Mouse (Mus musculus): ENCODE measurements at regions not wholly inside any gene's neighbourhood (a gene's known extent, or its start where the extent isn't known, plus 50 kb on each side); places are given as distances from the start of the nearest gene placed in this dataset.

DNA sequence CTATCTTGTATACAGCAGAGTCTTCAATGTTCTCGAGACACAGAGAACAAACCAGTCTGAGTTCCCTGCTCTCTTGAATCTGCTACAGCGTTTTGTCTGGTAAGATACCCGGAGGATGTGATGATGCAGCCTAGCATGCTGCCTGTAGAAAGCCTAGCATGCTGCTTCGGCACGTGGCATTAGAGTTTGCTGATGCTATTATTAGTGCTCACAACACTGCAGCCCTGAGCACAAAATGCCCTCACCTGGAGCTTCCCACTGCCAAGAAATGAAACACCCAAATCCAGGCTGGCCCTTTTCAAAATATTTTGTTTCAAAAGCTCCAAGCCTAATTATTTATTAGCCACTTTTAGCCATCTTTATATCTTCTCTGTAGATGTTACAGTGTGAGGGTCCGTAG is 634.3 kb downstream of the Tox3 start:
- no peak overlapping the region for H3K27ac ChIP-seq (ENCODE audit: insufficient read depth, low read length)
- H3K4me3 ChIP-seq (ENCODE audit: extremely low read depth, insufficient read depth, insufficient read length) = no peak overlapping the region
- H3K36me3 ChIP-seq (ENCODE audit: control insufficient read depth, insufficient read depth, low read length) = no peaks in the 10 kb centered on the region
- 69% methylated on average over 6 of the region's 6 CpGs for WGBS
- H3K4me1 ChIP-seq (ENCODE audit: control insufficient read depth, insufficient read depth, insufficient read length) = no peaks in the 10 kb centered on the region
- TF ChIP-seq CTCF (IDR thresholded peaks at IDR 0.05; ENCODE audit: extremely low read depth, insufficient read depth, insufficient read length, insufficient replicate concordance) (no peak), POLR2A (IDR thresholded peaks at IDR 0.05; ENCODE audit: low read depth, low read length) (no peak)
- H3K27me3 ChIP-seq (ENCODE audit: control insufficient read depth, insufficient read depth, low read length) = no peaks in the 10 kb centered on the region
- no peak for DNase-seq (ENCODE audit: low read depth in 1 of 2, low spot score in 2 of 2)

DNA sequence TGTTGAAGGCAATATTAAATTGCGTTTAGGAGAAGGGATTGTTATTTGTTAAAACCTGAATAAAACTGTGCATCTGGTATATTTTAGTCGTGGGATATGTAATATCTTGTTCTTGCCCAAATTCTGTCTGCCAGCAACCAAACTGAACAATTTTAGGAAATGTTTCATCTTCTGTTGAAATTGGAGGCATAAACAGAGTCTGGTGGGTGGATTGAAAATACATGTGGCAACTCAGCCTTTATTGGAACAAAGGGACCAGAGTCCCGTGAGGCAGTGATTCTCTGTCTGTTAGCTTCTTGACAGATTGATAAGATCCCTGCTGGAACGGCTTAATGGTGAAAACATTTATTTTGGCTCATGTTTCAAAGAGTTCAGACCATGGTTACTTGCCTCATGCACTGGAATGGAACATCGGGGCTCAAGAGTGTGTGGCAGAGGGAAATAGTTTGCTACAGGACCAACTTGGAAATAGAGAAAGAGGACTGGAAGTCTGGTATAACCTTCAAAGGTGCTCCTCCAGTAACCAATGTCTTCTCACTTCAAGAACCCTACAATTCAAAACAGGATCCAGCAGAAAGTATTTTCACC is 640.7 kb downstream of the Tox3 start:
- H3K4me3 ChIP-seq (ENCODE audit: extremely low read depth, insufficient read depth, insufficient read length) = no peak overlapping the region
- WGBS = 76% methylated on average over 5 of the region's 5 CpGs
- DNase-seq (ENCODE audit: low read depth in 1 of 2, low spot score in 2 of 2) = no peak
- no peak overlapping the region for H3K27ac ChIP-seq (ENCODE audit: insufficient read depth, low read length)
- H3K27me3 ChIP-seq (ENCODE audit: control insufficient read depth, insufficient read depth, low read length) = no peaks in the 10 kb centered on the region
- no peak for TF ChIP-seq POLR2A (IDR thresholded peaks at IDR 0.05; ENCODE audit: low read depth, low read length)
- no peak for TF ChIP-seq CTCF (IDR thresholded peaks at IDR 0.05; ENCODE audit: extremely low read depth, insufficient read depth, insufficient read length, insufficient replicate concordance)
- no peaks in the 10 kb centered on the region for H3K4me1 ChIP-seq (ENCODE audit: control insufficient read depth, insufficient read depth, insufficient read length)
- no peaks in the 10 kb centered on the region for H3K36me3 ChIP-seq (ENCODE audit: control insufficient read depth, insufficient read depth, low read length)

DNA sequence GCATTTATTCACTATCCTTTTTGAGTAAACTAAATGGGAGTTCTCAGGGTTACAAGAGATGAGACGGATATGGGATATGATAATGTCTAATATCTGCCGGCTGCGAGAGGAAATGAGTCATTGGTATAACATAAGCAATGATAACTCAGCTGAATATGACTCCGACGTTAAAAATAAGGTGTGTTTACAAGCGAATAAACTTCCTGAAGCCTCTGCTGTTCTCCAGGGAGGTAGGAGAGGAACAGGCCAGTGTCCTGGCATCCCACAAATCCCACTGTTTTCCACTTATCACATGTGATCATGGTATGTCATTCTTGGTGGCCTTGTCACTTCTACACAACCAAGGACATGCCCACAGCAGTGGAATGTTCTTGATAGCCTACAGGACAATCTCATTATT is 641.7 kb upstream of the Sall1 start:
- Histone ChIP-seq H3K4me1 (ENCODE audit: control insufficient read depth, insufficient read depth, insufficient read length) (no peaks in the 10 kb centered on the region), H3K27me3 (ENCODE audit: control insufficient read depth, insufficient read depth, low read length) (no peaks in the 10 kb centered on the region), H3K27ac (ENCODE audit: insufficient read depth, low read length) (no peak overlapping the region), H3K36me3 (ENCODE audit: control insufficient read depth, insufficient read depth, low read length) (no peaks in the 10 kb centered on the region), H3K4me3 (ENCODE audit: extremely low read depth, insufficient read depth, insufficient read length) (no peak overlapping the region)
- TF ChIP-seq CTCF (IDR thresholded peaks at IDR 0.05; ENCODE audit: extremely low read depth, insufficient read depth, insufficient read length, insufficient replicate concordance) (no peak), POLR2A (IDR thresholded peaks at IDR 0.05; ENCODE audit: low read depth, low read length) (no peak)
- DNase-seq (ENCODE audit: low read depth in 1 of 2, low spot score in 2 of 2) = no peak
- WGBS = 86% methylated on average over 6 of the region's 6 CpGs

DNA sequence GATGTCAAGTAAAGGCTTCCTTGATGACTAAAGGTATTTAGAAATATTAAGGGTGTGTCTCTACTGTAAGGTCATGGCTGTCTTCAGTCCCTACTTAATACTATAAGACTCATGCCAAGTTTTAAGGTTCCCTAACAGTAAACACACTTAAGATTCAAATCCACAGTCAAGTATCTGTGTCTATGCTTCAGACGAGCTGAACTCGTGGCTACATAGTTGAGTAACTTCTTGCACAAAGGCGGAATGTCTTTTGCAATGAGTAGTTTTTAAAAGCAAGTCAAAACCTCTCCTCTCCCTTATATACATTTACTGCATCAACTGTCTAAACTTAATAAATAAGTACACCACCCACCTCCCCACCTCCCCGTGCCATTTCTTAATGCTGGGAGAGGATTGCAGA is 637.0 kb upstream of the Sall1 start:
- WGBS = 87% methylated on average over 4 of the region's 4 CpGs
- TF ChIP-seq POLR2A (IDR thresholded peaks at IDR 0.05; ENCODE audit: low read depth, low read length) (no peak), CTCF (IDR thresholded peaks at IDR 0.05; ENCODE audit: extremely low read depth, insufficient read depth, insufficient read length, insufficient replicate concordance) (no peak)
- no peak overlapping the region for H3K27ac ChIP-seq (ENCODE audit: insufficient read depth, low read length)

DNA sequence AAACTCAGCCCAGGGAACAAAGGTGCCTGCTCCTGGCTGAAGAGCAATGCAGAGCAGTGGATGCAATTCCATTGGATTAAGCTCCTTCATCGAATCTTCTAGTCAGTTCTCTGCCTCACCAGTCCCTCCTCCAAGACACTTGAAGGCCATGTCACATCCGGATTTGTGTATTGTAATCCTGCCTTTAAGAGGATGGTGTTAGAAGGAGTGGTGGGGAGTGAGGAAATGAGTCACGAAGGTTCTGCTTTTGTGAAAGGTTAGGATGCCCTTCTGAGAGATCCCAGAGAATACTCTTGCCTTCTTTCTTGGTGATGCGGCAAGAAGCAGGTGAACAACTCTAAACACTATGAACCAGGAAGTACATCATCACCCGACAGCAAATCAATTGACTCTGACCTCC is 636.4 kb upstream of the Sall1 start:
- no peak overlapping the region for H3K27ac ChIP-seq (ENCODE audit: insufficient read depth, low read length)
- DNase-seq (ENCODE audit: low read depth in 1 of 2, low spot score in 2 of 2) = no peak

More for the DNA sequence above, 637.0 kb upstream of the Sall1 start:
- no peaks in the 10 kb centered on the region for H3K36me3 ChIP-seq (ENCODE audit: control insufficient read depth, insufficient read depth, low read length)
- H3K4me3 ChIP-seq (ENCODE audit: extremely low read depth, insufficient read depth, insufficient read length) = no peak overlapping the region
- no peaks in the 10 kb centered on the region for H3K4me1 ChIP-seq (ENCODE audit: control insufficient read depth, insufficient read depth, insufficient read length)
- no peaks in the 10 kb centered on the region for H3K27me3 ChIP-seq (ENCODE audit: control insufficient read depth, insufficient read depth, low read length)
- DNase-seq (ENCODE audit: low read depth in 1 of 2, low spot score in 2 of 2) = no peak

DNA sequence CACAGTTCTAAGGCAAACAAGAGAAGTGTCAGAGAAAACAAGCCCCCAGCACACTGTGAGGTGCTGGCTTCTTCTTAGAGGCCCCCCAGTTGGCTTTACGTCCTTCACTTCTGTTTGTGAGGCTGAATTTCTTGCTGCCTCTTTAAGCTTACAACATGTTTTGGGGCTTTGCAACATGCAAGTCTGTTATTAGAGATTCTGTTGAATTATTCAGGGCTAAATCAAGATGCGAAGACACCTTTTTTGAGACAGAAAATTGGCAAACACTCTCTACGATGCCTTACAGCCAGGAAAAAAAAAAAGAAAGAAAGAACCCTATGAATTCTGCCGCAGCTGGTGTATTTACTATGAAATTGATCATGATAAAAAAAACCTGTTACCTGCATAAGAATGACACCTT is 635.6 kb upstream of the Sall1 start:
- no peak overlapping the region for H3K4me3 ChIP-seq (ENCODE audit: extremely low read depth, insufficient read depth, insufficient read length)
- no peaks in the 10 kb centered on the region for H3K36me3 ChIP-seq (ENCODE audit: control insufficient read depth, insufficient read depth, low read length)
- no peak for DNase-seq (ENCODE audit: low read depth in 1 of 2, low spot score in 2 of 2)
- no peak overlapping the region for H3K27ac ChIP-seq (ENCODE audit: insufficient read depth, low read length)
- TF ChIP-seq CTCF (IDR thresholded peaks at IDR 0.05; ENCODE audit: extremely low read depth, insufficient read depth, insufficient read length, insufficient replicate concordance) = no peak
- TF ChIP-seq POLR2A (IDR thresholded peaks at IDR 0.05; ENCODE audit: low read depth, low read length) = no peak
- no peaks in the 10 kb centered on the region for H3K4me1 ChIP-seq (ENCODE audit: control insufficient read depth, insufficient read depth, insufficient read length)
- H3K27me3 ChIP-seq (ENCODE audit: control insufficient read depth, insufficient read depth, low read length) = no peaks in the 10 kb centered on the region
- 92% methylated on average over 4 of the region's 4 CpGs for WGBS

More for the DNA sequence above, 636.4 kb upstream of the Sall1 start:
- Histone ChIP-seq H3K4me1 (ENCODE audit: control insufficient read depth, insufficient read depth, insufficient read length) (no peaks in the 10 kb centered on the region), H3K27me3 (ENCODE audit: control insufficient read depth, insufficient read depth, low read length) (no peaks in the 10 kb centered on the region), H3K4me3 (ENCODE audit: extremely low read depth, insufficient read depth, insufficient read length) (no peak overlapping the region), H3K36me3 (ENCODE audit: control insufficient read depth, insufficient read depth, low read length) (no peaks in the 10 kb centered on the region)
- WGBS = 76% methylated on average over 5 of the region's 5 CpGs
- TF ChIP-seq POLR2A (IDR thresholded peaks at IDR 0.05; ENCODE audit: low read depth, low read length) (no peak), CTCF (IDR thresholded peaks at IDR 0.05; ENCODE audit: extremely low read depth, insufficient read depth, insufficient read length, insufficient replicate concordance) (no peak)

DNA sequence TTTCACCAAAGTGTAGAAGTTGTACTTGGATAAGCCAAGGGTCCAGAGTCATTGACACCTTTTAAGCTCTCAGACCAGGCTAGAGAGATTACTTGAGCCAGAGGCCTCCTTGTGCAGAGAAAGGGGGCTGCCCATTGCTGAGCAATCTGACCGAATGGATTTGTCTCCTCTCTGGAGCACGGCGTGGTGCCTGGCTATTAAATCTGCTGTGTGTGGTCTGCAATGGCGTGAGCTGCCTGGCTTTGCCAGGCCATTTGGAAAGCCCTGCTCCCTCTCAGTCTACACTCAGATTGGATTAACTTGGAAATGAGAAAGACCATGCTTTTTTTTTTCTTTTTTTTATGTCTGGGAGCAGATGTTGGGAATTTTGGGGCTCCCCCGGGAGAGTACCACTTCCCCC is 633.3 kb upstream of the Sall1 start:
- WGBS = 91% methylated on average over 5 of the region's 5 CpGs
- H3K4me3 ChIP-seq (ENCODE audit: extremely low read depth, insufficient read depth, insufficient read length) = no peak overlapping the region
- H3K4me1 ChIP-seq (ENCODE audit: control insufficient read depth, insufficient read depth, insufficient read length) = no peaks in the 10 kb centered on the region
- no peak for TF ChIP-seq POLR2A (IDR thresholded peaks at IDR 0.05; ENCODE audit: low read depth, low read length)
- no peak for TF ChIP-seq CTCF (IDR thresholded peaks at IDR 0.05; ENCODE audit: extremely low read depth, insufficient read depth, insufficient read length, insufficient replicate concordance)
- DNase-seq (ENCODE audit: low read depth in 1 of 2, low spot score in 2 of 2) = no peak
- no peak overlapping the region for H3K27ac ChIP-seq (ENCODE audit: insufficient read depth, low read length)
- no peaks in the 10 kb centered on the region for H3K27me3 ChIP-seq (ENCODE audit: control insufficient read depth, insufficient read depth, low read length)
- H3K36me3 ChIP-seq (ENCODE audit: control insufficient read depth, insufficient read depth, low read length) = no peaks in the 10 kb centered on the region
